Mouse (Mus musculus): Measurements from ENCODE around the gene Ube2q1. TPM values are rescaled to one million over a fixed set of nuclear protein-coding genes. Genes with fewer than 3 reads are reported as not detected.

Ube2q1 gene
- polyA plus RNA-seq, 1 experiment: 51.7 TPM

DNA sequence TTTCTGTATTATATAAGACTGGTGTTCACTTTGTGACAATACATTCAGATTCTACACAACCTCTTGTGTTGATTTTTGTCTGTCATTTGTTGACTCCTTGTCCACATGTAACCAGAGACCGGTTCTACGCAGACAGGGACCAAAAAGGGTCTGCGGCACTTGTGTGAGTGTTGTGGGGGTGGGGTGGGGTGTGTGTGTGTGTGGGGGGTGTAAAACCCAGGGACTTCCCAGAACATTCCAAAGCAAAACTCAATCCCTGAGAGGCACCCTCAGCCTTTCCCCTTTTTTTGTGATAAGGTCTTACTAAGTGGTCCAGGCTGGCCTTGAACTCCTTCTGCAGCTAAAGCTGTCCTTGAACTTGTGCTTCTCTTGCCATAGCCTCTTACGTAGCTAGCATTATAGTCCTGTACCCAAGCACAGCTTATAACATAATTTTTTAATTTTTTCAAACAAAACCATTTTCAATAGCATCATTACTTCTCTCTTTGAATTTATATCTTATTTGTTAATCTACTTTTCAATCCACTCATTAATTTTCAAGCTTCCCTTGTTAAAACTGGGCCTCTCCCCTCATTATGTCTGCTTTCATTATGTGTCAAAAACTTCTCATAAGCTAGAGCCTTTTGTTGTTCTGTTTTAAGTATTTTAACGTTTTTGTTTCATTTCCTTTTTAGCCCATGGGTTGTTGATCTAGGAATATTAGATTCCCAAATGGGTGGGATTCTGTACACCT is 27.5 kb downstream of the Ube2q1 start:
- no peak for TF ChIP-seq CTCF (IDR thresholded peaks at IDR 0.05; ENCODE audit: extremely low read depth, insufficient read depth, low read length)
- TF ChIP-seq POLR2A (IDR thresholded peaks at IDR 0.05; ENCODE audit: extremely low read depth, insufficient read depth, low read length): no peak
- Histone ChIP-seq H3K4me3 (ENCODE audit: insufficient read depth, low read length) (no peak overlapping the region), H3K27ac (ENCODE audit: insufficient read depth, low read length) (no peak overlapping the region), H3K4me1 (ENCODE audit: control insufficient read depth, insufficient read depth, low read length) (no peaks in the 10 kb centered on the region)

DNA sequence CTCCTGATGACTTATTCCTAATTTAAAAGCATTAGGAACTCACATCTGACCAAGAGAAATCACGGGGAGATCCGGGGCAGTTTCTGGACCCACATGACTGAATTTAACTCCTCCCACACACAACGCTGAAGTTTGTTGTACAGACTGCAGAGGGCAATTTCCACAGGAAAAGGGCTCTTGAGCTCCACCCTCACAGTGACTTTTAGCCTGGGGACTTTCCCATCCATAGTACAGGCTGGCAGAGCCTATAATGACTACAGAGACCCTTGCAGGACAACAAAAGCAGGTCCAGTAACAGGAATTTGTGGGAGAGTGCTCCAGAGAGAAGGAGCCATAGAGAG is 28.1 kb downstream of the Ube2q1 start:
- Histone ChIP-seq H3K4me1 (ENCODE audit: control insufficient read depth, insufficient read depth, low read length) (no peaks in the 10 kb centered on the region), H3K27ac (ENCODE audit: insufficient read depth, low read length) (no peak overlapping the region), H3K4me3 (ENCODE audit: insufficient read depth, low read length) (no peak overlapping the region)
- no peak for TF ChIP-seq POLR2A (IDR thresholded peaks at IDR 0.05; ENCODE audit: extremely low read depth, insufficient read depth, low read length)

DNA sequence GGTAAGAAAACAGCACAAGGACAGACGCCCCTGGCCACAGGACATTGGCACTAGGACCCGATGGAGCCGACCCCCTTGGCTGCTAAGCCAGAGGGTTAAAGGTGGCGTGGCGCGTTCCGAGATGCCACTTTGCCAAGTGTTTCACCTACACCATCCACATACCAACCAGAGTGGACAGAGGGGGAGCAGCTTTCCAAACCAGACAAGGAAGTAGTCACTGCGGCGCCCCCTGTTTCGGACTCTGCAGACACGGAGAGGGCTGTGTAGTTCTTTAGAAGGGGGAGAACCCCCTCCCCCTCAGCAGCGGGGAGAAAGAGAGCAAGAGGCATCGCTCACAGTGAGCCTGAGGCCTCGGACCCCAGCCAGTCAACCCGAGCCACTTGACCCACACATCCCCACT is 29.5 kb downstream of the Ube2q1 start:
- Histone ChIP-seq H3K27ac (ENCODE audit: insufficient read depth, low read length) (no peak overlapping the region), H3K4me3 (ENCODE audit: insufficient read depth, low read length) (no peak overlapping the region), H3K4me1 (ENCODE audit: control insufficient read depth, insufficient read depth, low read length) (no peaks in the 10 kb centered on the region)
- no peak for TF ChIP-seq CTCF (IDR thresholded peaks at IDR 0.05; ENCODE audit: extremely low read depth, insufficient read depth, low read length)
- no peak for TF ChIP-seq POLR2A (IDR thresholded peaks at IDR 0.05; ENCODE audit: extremely low read depth, insufficient read depth, low read length)

DNA sequence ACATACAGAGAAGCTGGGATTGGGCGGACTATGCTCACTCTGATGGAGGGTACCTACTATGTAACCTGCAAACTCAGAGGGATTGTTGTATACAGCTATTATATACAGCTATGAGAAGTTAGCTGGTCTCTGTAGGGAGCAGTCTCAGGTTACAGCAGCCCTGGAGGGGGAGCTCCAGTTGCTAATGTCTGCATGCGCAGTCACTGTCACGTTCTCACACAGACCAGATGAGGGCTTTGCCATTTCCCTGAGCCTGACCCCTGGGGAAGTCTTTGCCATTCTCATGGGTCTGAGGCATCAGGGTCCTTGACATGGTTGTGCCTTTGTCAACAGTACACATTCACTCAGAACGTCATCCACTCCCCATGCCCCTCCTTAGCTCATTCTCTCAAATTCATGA is 31.8 kb downstream of the Ube2q1 start:
- no peak for TF ChIP-seq CTCF (IDR thresholded peaks at IDR 0.05; ENCODE audit: extremely low read depth, insufficient read depth, low read length)
- Histone ChIP-seq H3K4me3 (ENCODE audit: insufficient read depth, low read length) (no peak overlapping the region), H3K27ac (ENCODE audit: insufficient read depth, low read length) (no peak overlapping the region), H3K4me1 (ENCODE audit: control insufficient read depth, insufficient read depth, low read length) (no peaks in the 10 kb centered on the region)

DNA sequence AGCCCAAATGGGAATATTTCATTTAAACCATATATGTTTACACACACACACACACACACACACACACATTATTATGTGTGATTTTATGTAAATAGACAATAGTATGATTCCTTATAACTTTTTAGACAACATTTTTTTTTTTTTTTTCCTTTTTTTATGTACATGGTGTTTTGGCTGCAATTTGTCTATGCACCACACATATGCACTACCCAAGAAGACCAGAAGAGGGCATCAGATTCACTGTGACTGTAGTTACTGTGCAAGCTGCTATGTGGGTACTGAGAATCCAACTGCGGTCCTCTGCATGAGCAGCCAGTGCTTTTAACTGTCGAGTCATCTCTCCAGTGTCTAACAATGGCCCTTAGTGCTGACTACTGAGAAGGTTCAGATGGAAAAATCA is 33.3 kb downstream of the Ube2q1 start:
- TF ChIP-seq POLR2A (IDR thresholded peaks at IDR 0.05; ENCODE audit: extremely low read depth, insufficient read depth, low read length) (no peak), CTCF (IDR thresholded peaks at IDR 0.05; ENCODE audit: extremely low read depth, insufficient read depth, low read length) (no peak)
- H3K4me1 ChIP-seq (ENCODE audit: control insufficient read depth, insufficient read depth, low read length): no peaks in the 10 kb centered on the region
- H3K27ac ChIP-seq (ENCODE audit: insufficient read depth, low read length): no peak overlapping the region
- no peak overlapping the region for H3K4me3 ChIP-seq (ENCODE audit: insufficient read depth, low read length)

DNA sequence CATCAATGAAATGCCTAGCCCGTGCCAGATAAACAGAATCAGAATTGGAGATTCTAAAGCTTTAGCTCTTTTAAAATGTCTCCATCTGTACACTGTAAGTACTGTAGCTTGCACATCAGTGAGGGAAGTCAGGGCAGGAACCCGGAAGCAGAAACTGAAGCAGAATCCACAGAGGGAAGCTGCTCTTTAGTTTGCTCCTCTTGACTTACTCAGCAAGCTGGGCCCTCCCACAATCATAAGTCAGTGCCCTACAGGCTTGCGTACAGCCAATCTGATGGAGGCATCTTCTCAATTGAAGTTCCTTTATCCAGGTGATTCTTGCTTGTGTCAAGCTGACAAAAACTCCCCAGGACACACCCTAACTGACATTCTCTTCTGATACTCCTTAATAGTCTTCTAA is 33.8 kb downstream of the Ube2q1 start:
- H3K27ac ChIP-seq (ENCODE audit: insufficient read depth, low read length): no peak overlapping the region
- TF ChIP-seq CTCF (IDR thresholded peaks at IDR 0.05; ENCODE audit: extremely low read depth, insufficient read depth, low read length) (no peak), POLR2A (IDR thresholded peaks at IDR 0.05; ENCODE audit: extremely low read depth, insufficient read depth, low read length) (no peak)
- no peaks in the 10 kb centered on the region for H3K4me1 ChIP-seq (ENCODE audit: control insufficient read depth, insufficient read depth, low read length)
- H3K4me3 ChIP-seq (ENCODE audit: insufficient read depth, low read length): no peak overlapping the region

DNA sequence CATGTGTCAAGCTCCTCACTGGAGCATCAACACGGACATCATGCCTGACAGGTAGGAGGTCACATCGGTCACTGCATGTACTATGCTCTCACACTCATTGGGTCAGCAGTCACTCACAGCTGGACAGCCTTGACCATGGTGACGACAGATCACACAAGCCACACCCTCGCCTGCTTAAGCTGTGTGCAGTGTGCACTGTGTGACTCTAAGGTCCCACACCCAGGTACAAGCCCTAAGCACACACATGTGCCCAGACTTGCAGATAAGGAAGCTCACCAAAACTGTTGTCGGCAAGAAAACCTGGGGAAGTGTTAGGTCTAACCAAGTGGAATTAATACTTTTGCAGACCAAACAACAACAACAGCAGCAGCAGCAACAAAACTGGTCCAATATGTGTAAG is 34.5 kb downstream of the Ube2q1 start:
- Histone ChIP-seq H3K4me3 (ENCODE audit: insufficient read depth, low read length) (no peak overlapping the region), H3K4me1 (ENCODE audit: control insufficient read depth, insufficient read depth, low read length) (no peaks in the 10 kb centered on the region), H3K27ac (ENCODE audit: insufficient read depth, low read length) (no peak overlapping the region)
- TF ChIP-seq CTCF (IDR thresholded peaks at IDR 0.05; ENCODE audit: extremely low read depth, insufficient read depth, low read length): no peak
- TF ChIP-seq POLR2A (IDR thresholded peaks at IDR 0.05; ENCODE audit: extremely low read depth, insufficient read depth, low read length): no peak

DNA sequence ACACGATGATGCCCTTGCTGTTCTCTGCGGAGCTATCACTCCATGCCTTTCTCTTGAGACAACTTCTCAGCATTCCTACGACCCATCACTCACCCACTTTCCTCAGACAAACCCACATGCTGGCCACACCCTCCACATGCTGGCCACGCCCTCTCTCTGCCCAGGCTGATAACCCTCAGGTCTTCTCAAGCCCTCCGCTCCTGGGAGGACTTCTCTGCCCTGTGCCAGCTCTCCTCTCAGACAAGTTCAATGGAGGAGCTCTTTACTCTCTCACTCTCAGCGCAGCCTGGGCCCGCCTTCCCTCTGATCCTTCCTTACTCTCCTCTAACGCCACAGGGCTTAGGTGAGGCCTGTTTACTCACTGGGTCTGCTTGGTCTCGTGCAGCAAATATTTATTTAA is 35.2 kb downstream of the Ube2q1 start:
- TF ChIP-seq CTCF (IDR thresholded peaks at IDR 0.05; ENCODE audit: extremely low read depth, insufficient read depth, low read length): no peak
- TF ChIP-seq POLR2A (IDR thresholded peaks at IDR 0.05; ENCODE audit: extremely low read depth, insufficient read depth, low read length): no peak
- Histone ChIP-seq H3K4me1 (ENCODE audit: control insufficient read depth, insufficient read depth, low read length) (no peaks in the 10 kb centered on the region), H3K4me3 (ENCODE audit: insufficient read depth, low read length) (no peak overlapping the region), H3K27ac (ENCODE audit: insufficient read depth, low read length) (no peak overlapping the region)

DNA sequence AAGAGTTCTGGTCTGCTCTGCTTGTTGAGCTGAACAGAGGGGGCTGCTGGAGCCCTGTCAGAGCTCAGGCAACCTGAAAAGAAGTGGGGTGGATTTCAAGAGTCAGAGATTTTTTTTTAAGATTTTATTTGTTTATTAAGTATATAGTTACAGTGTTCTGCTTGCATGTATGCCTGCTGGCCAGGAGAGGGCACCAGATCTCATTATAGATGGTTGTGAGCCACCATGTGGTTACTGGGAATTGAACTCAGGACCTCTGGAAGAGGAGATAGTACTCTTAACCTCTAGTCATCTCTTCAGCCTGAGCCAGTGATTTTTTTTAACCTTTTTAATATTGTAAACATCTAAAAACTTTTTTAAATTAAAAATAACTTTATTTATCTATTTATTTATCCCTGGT is 37.4 kb downstream of the Ube2q1 start:
- TF ChIP-seq CTCF (IDR thresholded peaks at IDR 0.05; ENCODE audit: extremely low read depth, insufficient read depth, low read length) (0 out of 2 replicates have a peak, but pooled peaks have one; percentile 9), POLR2A (IDR thresholded peaks at IDR 0.05; ENCODE audit: extremely low read depth, insufficient read depth, low read length) (no peak)

DNA sequence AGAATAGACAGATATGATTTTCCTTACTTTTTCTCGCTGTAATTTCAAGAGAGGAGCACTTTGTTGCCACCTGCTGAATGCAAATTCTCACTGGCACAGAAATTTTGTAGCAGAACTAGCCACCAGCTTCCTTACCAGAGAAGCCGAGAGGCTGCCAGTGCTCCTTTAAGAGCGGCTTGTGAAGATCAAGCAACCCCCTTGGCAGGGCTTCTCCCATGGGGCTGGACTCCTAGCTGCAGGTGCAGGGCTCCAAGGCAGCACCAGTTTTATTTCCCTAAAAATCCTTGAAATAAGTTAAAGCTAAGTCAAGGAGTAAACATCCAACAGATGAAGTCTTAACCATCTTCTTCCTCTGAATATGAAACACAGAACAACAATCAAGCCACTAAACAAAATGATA is 38.8 kb downstream of the Ube2q1 start:
- Histone ChIP-seq H3K4me3 (ENCODE audit: insufficient read depth, low read length) (no peak overlapping the region), H3K4me1 (ENCODE audit: control insufficient read depth, insufficient read depth, low read length) (no peaks in the 10 kb centered on the region), H3K27ac (ENCODE audit: insufficient read depth, low read length) (no peak overlapping the region)
- TF ChIP-seq POLR2A (IDR thresholded peaks at IDR 0.05; ENCODE audit: extremely low read depth, insufficient read depth, low read length) (no peak), CTCF (IDR thresholded peaks at IDR 0.05; ENCODE audit: extremely low read depth, insufficient read depth, low read length) (no peak)

More for the DNA sequence above, 37.4 kb downstream of the Ube2q1 start:
- H3K4me3 ChIP-seq (ENCODE audit: insufficient read depth, low read length): no peak overlapping the region
- no peak overlapping the region for H3K27ac ChIP-seq (ENCODE audit: insufficient read depth, low read length)
- no peaks in the 10 kb centered on the region for H3K4me1 ChIP-seq (ENCODE audit: control insufficient read depth, insufficient read depth, low read length)

Data from cortical plate, adult 2 months (tissue).